Mouse (Mus musculus) left cerebral cortex, adult 8-10 months (tissue): ENCODE results near the gene Fhit. TPM values are rescaled to one million over a fixed set of nuclear protein-coding genes. Genes with fewer than 3 reads are reported as not detected.

Source experiments
- total RNA-seq, 4 experiments: library from RNA; stranded (reverse); gene quantifications; 2 replicates each; pipeline ENCODE4 v1.2.4; 2022

Fhit gene
- total RNA-seq, 4 experiments from 2014 or later: 4.6 to 9.3 (median 6.3) TPM

Other genes with a start within 250 kb of the Fhit start
- under 1 TPM; 0.26 to 0.72 (median 0.53) TPM for gene Gm3839, start 194.7 kb upstream of the Fhit start, total RNA-seq